Mouse (Mus musculus): ENCODE results near the gene Perp.

Gene Perp

GRCm38 (mm10) chr10:18863332-18863731 is 18.5 kb downstream of the Perp start:
- no peak for DNase-seq (ENCODE audit: low spot score)

DNA sequence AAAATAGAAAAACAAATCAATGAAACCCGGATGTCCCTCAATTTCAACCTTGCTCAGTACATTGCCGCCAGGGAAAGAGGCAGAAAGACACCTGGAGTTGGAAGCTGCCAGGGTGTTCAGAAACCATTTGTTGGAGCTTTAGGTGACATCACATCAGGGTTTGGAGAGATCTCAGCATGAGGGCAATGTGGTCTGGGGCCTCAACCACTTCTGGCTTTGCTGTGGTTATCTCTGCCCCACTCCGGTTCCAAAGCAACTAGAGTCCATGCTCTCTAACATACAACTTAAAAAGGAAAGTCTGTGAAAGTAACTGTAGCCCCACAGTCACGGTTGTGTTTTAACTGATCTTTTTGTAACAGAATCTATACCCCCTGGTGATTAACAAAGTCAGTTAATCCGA is 19.9 kb downstream of the Perp start:
- DNase-seq (ENCODE audit: low spot score) = no peak

DNA sequence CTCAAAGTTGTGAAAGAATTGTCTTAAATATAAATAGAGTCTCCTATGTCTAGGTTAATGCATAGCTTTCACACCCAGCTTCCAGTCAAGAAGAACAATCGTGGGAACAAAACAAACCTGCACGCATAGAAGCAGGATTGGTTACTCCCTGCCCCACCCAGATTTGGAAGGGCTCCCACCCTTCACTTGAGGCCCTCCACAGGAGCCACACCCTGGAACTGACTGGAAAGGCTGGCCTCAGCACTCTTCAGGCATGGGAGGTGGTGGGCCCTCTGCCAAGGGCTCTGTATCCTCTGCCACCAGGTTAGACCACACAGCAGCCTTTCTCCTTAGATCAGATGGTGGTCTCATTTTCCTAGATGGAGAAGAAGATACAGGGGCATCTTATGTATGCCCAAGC is 26.2 kb downstream of the Perp start:
- no peak for DNase-seq (ENCODE audit: low spot score)

DNA sequence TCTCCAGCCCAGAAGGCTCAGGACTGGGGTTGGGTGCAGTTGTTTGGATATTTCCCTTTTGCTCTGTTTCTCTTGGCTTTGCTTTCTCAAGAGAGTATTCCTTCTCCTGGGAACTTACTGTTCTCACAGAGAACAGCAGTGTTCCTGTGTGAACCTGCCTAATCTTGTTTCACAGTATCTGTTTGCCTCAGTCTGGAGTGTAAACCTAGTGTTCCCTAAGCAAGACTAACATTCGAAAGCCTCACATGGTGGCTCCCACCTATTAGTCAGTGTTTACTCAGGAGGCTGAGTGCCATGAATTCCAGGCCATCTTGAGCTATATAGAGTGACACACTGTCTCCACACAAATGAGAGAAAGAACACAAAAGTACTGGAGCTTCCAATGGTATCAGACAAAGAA is 31.4 kb downstream of the Perp start:
- no peak for DNase-seq (ENCODE audit: low spot score)

DNA sequence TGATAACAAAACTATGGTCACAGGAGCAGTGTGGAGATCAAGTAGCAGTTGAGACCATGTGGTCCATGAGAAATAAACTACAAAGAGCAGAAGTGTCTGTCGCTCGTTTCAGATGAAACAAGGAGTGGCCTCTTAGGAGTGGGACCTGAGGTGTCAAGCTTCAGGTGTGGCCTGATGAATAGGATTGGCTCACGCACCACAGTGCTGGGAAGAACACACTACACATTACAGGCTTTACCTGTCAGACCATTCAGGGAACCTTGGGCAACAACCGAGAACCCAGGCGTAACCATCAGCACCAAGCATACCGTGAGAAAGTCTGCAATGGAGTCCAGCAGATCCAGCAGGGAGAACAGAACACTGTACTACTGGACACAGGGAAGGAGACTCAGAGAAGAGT is 33.3 kb downstream of the Perp start:
- no peak for DNase-seq (ENCODE audit: low spot score)

- no peak for DNase-seq (ENCODE audit: low spot score)
These were observed 34.3 kb downstream of the Perp start for GRCm38 (mm10) chr10:18879160-18879559.

GRCm38 (mm10) chr10:18879690-18880089 is 34.9 kb downstream of the Perp start:
- no peak for DNase-seq (ENCODE audit: low spot score)

DNA sequence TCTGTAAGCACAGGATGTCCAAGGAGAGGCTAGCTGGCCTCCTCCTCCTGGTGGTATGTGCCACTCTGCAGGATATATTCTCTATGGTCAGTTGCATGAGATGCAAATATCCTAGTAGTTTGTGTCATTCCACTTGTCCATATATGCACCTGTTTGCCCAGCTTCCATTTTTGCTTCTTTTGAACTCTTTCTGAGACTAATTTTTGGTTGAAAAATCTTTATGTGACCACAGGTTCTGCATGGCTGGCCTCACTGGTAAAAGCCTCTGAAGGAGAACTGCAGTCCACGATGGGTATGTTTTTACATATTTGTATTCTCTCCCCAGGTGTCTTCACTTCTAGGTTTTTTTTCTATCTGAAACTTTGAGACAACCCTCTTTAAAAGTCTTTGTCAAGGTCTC is 37.4 kb downstream of the Perp start:
- DNase-seq (ENCODE audit: low spot score) = no peak

- DNase-seq (ENCODE audit: low spot score) = peak; percentile 68
These were observed 42.3 kb downstream of the Perp start for GRCm38 (mm10) chr10:18886918-18887625.

DNA sequence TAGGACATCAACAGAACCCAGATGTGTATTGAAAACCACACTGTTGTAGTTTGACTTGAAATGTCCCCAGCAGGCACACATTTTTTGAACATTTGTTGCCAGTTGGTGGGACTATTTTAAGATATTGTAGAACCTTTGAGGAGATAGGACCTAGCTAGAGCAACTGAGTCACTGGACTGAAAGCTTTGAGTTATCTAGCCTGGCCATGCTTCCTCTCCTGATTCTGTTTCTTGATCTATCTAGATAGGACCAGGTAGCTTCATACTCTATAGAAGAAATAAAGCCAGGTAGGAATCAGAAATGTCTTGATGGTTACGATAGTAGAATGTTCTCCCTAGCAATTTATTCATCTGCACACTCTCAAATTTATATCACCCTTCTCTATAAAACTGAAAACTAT is 43.9 kb downstream of the Perp start:
- no peak for DNase-seq (ENCODE audit: low spot score)

DNA sequence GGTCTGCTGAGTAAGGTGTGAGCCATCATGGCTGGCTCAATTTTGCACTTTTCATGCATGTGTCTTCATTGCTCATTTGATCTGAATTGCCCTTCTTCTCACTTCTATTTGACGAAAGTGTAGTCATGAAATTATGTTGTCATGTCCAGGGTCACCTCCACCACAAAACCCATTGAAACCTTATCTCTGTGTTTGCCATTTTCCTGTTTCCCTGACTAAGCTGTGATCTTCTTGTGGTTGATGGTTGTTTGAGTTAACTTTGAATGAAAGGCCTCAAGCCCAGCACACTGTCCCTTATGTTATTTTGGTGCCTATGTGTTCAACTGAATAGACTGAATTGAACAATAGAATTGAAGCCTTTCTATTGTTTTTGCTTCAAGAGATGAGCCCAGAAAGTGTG is 44.4 kb downstream of the Perp start:
- no peak for DNase-seq (ENCODE audit: low spot score)

DNA sequence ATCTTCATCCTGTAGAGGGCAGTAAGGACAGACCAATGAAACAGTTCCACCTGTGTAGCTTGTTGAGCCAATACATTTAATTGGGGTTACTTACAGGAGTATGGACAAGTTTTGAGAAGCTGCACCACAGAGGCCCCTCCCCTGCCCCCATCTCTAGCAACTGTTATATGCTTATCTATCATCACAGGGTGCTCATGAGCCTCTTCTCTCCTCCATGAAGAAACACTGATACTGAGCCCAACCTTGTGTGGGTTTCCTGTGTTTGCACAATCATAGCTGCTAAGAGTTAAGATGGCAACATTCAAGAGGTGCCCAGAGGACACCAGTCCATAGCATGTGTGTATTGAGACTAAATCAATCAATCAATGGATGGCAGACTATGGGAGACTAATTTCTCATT is 46.3 kb downstream of the Perp start:
- DNase-seq (ENCODE audit: low spot score) = no peak

GRCm38 (mm10) chr10:18892102-18892501 is 47.3 kb downstream of the Perp start:
- DNase-seq (ENCODE audit: low spot score) = no peak

GRCm38 (mm10) chr10:18894259-18895166 is 49.7 kb downstream of the Perp start:
- no peak for DNase-seq (ENCODE audit: low spot score)

GRCm38 (mm10) chr10:18904108-18904507 is 59.3 kb downstream of the Perp start:
- peak; percentile 75 for DNase-seq (ENCODE audit: low spot score)
